Mouse (Mus musculus): Measurements from ENCODE around the gene Dgka.
A peak's percentile ranks its signal among the peaks of the same experiment; 100 is the strongest.

Dgka gene

DNA sequence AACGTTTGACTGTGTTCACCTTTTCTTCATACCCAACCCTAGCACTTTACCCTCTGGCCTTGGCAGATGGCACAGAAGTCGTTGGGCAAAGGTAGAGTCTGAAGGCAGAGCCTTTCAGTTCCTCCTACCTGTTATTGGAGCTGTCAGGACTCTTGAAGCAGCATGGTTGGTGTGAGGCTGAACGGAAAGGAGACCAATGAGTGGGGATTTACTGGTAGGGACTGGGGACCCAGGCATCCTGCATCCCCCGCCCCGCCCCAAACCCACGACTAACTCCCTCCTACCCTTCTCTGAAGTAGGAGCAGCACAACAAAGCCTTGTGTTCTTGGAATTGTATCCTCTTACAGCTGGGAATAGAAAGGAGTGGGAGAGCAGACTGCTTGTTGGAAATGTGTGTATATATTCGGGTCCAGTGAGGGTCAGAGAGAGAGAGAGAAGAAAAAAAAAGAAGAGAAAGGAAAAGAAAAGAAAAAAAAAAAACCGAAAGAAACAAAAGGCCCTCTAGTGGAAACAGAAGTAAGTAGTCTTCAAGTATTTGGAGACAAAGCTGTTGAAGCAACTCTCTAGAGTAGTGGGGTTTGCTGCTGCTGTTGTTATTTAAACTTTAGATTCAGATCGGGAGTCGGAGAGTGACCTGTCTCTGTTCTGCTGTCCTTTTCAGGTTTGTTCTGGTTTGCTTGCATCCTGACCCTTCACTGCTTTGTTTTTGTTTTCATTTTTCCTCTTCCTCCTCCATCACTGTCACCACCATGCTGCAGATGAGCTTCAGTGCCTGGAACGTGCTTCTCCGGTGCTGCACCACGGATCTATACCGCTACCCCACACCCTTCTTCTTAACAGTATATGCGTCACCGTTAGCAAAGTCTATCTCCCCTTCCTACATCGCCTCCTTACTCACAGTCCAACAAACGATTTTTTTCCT is at the start of gene Dgka:
Gene Dgka (minus strand): TSS at position 176 of the 922 bp plus-strand sequence.
- no peak for DNase-seq

DNA sequence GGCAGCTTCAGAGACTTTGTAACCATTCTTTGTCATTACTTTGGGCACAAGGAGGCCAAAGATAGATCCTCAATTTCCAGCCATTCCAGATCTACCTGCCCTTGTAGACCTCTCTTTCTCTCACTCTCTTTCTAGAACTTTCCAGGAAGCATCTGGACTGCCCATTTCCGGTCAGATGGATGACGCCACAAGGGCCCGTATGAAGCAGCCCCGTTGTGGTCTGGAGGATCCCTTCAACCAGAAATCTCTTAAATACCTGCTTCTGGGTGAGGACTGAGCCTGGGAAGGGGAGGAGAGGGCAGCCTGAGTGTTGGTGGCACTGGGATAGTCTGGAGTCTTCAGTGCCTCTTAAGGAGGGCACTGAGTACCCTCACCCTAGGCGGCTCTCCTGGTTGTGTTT is 49.7 kb upstream of the Dgka start:
- DNase-seq, result no peak

DNA sequence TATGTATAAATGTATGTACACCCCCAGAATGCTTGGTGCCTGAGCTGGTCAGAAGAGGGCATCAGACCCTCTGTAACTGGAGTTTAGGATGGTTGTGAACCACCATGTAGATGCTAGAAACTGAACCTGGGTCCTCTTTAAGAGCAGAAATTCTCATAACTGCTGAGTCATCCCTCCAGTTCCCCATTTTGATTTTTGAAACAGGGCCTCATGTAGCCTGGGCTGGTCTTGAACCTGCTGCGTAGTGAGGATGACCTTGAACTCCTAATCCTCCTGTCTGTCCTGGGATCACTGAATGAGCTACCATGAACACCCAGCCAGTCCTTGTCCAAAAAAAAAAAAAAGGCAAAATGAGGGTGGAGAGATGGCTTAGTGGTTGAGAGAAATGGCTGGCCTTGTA is 48.6 kb upstream of the Dgka start:
- no peak for DNase-seq

DNA sequence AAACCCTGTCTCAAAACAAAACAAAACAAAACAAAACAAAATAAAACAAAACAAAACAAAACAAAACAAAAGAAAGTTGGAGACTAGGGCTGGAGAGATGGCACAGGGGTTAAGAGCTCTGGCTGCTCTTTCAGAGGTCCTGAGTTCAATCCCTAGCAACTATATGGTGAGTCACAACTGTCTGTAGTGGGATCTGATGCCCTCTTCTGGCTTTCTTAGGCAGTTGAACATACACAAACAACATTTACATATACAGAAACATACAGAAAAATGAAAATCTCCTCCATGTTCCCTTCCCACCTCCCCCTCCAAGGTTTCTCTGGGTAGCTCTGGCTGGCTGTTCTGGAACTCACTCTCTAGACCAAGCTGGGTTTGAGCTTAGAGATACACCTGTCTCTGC is 47.4 kb upstream of the Dgka start:
- no peak for DNase-seq

DNA sequence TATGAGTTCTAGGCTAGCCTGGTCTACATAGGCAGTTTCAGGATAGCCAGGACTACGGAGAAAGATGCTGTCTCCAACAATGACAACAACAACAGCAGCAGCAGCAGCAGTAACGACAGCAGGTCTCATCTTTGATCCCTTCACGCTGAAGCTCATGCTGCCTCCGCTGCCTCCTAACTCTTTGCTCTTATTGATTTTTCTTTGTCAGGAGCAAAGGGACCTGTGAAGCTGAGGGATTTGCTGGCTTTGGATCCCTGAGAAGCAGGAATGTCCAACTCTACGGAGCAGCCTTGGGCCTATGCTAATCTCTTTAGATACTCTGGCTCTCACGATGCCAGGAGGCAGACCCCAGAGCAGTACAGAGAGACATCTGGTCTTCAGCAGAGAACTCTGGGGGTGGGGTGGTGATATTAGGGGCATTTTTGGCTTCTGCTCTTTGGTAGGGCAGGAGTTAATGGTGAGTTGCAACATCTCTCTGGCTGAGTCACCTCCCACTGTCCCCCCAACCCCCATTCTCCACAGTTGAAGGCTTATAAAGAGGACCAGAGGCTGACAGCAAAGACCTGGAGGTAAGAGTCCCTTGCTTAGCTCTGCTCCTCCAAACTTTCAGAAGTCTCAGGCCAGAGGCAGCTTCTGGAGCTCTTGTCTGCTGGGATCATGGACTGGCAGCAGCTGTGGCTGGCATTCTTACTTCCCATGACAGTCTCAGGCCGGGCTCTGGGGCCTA is 45.9 kb upstream of the Dgka start, which contains the start of gene Mmp19:
Gene Mmp19 (plus strand): TSS at position 513 of the 727 bp plus-strand sequence.
- DNase-seq, result no peak

DNA sequence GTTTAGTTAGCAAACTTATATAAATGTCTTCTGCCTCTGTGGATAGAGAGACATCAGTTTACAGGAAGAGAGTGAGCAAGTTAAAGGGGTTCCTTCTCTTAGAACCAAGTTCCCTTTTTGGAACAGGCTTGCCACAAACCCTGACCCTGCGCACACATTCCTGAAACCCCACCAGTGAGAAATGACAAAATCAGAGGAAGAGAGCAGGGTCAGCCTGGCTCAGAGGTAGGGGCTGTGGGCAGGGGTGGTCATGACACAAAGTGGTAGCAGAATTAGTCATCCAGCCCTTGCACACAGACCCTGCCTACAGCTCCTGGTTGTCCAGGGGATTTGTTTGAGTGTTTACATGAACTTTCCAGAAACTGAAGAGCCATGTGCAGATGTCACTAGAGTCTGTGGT is 35.5 kb upstream of the Dgka start:
- no peak for DNase-seq

DNA sequence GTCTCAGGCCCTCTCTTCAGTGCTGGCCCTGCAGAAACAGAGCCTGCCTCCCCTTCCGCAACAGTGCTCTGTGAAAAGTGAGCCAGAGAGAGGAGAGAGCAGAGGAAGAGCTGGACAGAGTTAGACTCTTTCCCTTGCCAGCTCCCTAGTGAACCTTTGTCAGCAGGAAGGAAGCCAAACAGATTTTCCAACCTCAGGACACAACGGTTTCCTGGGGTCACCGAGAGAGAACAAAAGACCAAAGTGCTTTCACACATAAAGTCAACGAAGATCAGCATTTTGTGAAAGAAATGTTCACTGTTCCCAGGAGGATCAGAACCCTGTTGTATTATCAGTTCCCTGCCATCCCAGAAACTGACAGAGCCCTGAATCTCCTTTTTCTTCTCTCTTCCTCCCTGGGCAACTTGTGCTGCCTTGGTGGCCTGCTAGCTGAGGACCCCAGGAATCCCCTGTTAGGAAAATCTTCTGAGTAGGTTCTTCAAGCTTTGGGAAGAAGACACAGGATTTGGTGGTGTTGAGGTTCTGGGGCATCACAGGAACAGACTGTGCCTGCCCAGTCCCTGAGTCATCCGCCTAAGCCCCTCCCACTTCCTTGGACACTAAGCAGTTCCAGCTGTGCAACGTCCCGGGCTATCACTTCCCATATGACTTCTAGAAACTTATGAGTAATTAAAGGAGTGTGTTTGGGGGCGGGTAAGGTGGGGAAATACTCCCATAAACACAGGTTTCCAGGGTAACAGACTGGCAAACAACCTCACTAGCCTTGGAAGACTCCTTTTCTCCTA is 34.5 kb upstream of the Dgka start:
- no peak for DNase-seq

DNA sequence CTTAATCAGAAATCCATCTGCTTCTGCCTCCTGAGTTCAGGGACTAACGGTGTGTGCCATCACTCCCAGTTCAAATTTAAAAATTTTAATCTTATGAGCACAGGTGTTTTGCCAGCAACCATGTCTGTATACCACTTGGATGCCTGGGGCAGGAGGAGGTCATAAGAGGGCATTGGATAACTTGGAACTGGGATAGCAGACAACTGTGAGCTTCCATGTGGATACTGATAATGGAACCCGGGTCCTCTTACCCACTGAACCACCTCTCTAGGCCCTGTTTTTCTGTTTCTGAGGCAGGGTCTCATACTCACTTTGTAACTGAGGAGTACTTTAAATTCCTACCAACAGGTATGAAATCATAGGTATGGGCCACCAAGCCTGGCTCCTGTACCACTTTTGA is 33.8 kb upstream of the Dgka start:
- DNase-seq, result no peak

DNA sequence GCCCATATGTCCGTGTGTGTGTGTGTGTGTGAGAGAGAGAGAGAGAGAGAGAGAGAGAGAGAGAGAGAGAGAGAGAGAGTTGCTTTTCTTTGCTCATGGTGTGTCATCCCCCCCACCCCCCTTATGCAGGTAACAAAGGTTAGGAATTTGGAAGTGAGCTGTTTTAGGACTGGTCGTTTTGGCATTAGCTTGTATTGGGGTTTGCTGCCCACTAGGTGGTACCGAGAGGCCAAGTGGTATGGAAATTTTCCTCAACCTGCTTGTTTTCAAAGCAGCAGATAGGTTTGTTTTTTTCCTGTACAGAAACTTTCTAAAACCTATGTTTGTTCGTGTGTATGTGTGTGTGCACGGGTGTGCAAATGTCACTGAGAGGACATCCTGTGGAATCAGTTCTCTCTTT is 29.0 kb upstream of the Dgka start:
- DNase-seq, result no peak

DNA sequence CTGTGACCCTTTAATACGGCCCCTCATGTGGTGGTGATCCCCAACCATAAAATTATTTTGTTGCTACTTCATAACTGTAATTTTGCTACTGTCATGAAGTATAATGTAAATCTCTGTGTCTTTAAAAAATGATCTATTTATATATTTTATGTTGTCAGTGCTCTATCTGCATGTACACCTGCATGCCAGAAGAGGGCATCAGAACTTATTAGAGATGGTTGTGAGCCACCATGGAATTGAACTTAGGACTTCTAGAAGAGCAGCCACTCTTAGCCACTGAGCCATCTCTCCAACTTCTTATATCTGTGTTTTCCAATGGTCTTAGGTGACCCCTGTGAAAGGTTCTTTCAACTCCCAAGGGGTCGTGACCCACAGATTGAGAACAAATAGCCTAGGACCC is 28.2 kb upstream of the Dgka start:
- no peak for DNase-seq

DNA sequence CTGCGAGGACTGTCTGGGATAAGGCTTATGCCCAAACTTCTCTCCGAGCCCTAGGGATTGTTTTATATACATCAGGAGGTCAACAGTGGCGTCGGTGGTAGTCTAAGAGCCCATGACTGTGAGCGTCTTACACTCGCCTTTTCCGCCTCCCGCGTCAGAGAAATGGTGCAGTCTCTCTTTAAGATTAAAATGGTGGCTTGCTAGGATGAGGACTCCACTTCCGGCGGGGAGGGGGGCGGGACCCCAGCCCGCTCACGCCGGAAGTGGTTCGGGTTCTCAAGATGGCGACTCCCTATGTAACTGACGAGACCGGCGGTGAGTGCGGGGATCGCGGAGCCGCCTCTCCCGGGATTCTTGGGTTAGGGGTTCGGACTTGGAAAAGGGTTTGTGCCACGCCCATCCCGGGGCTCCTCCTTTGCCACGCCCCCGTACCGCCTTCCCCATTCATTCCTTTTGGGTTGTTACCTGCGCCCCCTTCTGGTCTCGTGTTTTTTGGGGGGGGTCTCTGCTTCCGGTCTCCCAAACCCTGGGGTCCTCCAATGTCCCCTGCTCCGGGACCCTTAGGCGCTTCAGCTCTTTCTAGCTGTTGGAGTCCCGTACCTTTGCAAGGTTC is 3.7 kb upstream of the Dgka start:
- peak; percentile 76 to 78 for DNase-seq

DNA sequence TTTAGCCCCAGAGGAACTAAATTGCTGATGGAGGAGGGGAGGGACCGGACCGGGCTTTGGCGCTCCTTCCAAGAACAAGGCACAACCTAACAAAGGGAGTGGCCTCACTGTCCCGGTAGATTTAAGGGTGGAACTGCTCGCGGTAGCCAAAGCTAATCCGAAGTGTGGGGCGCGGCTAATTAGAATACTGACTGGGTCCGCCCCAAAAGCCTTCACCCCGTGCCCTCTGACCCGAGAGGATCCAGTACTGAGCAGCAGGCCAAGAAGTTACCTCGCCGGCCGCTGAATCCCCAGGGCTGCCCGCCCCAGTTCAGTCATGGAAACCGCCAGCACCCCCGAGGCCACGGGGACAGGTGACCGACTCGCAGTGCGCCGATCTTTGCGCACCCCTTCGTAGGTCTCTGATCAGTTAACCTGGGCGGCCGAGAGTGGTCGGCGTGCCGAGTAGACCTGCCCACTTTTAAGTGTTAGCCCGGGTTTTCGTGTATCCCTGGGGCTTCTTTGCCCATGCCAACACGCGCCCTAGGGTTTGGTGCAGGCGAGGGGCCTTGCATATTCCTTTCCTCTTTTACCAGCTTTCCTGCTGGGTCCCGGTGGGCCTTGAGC is 3.1 kb upstream of the Dgka start, which contains the start of gene Pym1:
Gene Pym1 (plus strand): TSS at position 244 of the 606 bp plus-strand sequence.
- peak; percentile 51 to 56 for DNase-seq

DNA sequence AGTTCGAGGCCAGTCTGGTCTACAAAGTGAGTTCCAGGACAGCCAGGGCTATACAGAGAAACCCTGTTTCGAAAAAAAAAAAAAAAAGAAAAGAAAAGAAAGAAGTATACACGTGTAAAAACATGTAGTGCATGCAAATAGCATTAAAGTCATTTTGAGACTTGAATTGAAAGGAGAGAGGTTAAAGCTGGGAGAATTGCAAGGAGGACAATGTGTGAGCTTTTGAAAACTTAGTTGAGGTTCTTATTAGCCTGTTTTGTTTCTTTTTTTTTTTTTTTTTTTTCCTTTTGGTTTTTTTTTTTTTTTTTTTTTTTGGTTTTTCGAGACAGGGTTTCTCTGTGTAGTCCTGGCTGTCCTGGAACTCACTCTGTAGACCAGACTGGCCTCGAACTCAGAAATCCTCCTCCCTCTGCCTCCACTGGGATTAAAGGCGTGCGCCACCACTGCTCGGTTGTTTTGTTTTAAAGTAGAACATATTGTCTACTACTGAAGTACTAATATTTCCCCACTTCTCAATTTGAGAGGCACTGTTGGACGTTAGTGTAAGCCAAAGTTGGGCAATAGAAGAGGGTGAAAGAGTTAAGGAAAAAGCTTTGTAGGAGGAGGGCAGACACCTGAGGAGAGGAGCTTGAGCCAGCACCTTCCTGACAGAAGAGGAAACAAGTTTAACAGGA is 2.5 kb upstream of the Dgka start:
- DNase-seq, result no peak

DNA sequence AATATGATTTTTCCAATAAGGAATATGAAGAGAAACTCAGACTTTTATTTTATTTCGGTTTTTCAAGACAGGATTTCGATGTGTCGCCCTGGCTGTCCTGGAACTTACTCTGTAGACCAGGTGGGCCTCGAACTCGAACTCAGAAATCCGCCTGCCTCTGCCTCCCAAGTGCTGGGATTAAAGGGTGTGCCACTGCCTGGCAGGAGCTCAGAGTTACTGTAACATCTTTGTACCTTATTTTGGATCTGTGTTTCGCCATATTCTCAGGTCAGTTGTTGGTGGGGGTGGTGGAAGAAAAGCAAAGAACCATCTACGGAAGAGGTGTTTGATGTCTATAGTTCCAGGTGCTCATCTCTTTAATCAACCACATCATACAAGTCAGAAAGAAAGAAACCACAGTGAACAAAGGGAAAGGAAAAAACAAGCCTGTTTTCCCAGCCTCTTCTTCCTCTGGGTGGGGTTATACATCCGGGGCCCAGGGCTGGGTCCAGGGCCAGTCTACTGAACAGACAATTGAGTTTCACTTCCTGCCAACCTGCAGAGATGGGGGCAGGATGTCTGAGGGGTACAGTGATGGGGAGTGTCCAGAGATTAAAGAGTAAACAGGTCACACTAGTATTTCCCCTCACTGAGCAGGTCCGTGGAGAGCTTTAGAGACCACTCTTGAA is 1.4 kb upstream of the Dgka start:
- DNase-seq, result no peak

DNA sequence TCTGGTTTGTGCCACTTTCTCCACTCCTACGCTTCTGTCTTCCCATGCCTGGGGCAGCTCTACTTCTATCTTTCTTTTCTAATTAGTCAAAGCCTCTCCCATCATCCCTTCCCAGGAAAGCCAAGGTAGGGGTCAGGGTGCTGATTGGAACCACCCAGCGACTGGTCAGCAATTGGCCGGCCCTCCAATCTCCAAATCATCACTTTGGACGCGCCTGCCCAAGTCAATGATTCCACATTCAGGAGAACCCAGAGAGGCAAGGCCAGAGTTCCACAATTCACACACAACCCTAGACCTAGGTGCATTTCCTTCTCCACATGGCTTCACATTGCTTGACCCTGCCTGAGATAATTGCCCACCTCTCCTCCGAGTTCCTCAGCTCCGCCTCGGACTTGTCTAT is 444 bp downstream of the Dgka start:
- DNase-seq, result no peak

DNA sequence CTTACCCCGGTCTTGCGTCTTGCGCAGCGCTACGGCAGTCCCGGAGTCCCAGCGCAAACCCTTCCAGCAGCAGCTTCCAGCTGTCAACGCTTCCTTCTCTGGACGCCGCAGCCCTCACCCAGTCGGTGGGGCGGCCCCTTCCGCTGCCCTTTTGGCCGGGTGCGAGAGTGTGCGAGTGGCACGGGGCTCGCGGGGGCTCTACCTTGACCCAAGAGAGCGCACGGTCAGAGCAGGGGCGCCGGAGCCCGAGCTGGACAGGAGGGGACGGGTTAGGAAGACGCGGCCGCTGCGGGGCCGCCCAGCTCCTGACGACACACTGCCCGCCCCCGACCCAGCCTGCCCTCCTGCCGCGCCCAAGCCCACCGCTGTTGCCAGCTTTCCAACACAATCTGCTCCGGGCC is 864 bp downstream of the Dgka start:
- peak; percentile 37 to 39 for DNase-seq

DNA sequence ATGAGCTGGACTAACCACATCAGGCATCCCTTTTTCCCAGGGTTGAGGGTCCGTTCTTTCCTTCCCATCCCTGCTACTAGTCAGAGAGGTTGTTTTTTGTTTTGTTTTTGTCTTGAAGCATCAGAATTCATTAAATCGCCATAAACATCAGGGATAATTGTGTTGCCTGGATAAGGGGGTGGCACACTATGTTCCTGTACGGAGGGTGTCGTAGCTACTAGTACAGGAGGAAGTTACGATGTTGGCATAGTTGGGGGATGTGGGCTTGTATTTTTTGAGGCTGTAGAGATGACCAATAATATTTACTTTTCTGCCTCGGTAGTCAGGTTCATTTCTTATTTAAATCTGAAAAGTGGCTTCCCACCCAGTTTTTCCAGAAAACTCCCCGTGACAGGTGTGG is 1.4 kb downstream of the Dgka start:
- DNase-seq, result no peak

DNA sequence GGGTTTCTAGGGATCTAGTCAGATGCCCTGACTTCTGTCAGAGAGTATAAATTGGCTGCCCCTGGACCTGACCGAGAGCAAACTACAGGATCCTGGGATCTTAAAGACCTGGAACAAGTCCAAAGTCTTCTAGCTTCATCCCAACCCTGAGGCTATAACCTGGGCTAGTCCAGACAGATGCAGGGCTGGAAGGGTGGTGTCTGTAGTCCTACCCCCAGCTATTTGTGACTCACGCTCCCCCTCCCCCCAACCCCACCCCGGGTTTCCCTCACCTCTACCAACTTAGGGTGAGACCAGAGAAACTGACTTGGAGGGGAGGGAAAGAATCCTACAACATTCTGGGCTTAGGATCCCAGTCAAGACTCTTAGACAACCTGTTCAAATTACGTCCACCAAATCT is 2.0 kb downstream of the Dgka start:
- no peak for DNase-seq

DNA sequence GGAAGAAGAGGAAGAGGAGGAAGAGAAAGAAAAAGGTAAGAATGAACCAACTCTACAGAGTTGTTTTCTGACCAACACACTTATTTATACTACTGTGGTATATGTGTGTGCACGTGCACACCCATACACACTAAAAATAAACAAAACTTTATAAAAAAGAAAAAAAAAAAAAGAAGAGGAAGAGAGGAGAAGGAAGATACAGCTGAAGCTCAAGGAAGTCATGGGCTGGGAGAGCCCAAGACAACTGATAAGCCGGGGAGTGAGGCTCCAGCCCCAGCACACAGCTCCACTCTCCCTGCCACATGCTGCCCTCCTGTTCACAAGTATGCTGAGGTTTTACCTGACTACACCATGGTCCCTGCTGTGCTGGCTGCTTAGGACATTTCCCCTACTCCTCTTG is 4.4 kb downstream of the Dgka start:
- no peak for DNase-seq

DNA sequence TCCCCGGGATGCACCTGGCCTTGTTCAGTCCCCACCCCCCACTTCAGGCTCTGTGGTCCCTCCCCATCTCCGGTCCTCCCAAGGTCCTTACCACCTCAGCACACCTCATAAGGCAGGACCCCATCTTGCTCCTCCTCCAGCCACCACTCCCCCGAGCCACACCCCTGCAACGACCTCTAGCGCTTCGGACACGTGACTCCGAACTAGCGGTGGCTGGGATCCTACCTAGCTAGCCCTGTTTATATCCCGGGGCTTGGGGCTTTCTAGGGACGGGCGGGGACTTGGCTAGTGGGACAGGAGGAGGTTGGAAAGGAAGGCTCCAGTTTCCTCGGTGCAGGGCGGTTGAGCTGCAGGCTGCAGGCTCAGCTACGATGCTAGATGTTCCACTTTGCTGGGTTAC is 7.2 kb downstream of the Dgka start:
- DNase-seq, result no peak

DNA sequence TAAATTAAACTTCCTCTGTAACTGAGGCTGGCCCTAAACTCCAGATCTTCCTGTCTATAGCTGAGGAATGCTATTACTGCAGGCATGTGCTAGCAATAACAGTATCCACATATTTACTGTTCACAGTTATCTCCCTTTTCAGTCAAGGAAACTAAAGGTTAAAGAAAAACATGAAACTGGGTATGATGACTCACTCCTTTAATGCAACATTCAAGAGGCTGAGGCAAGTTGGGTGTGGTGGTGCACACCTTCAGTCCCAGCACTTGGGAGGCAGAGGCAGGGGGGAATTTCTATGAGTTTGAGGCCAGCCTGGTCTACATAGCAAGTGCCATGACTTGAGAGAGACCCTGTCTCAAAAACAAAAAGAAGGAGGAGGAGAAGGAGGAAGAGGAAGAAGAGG is 12.7 kb downstream of the Dgka start:
- DNase-seq, result no peak
